Mouse (Mus musculus) inflammation-experienced regulatory T-cells, adult 6 months (primary cell): ENCODE measurements around the gene Mcidas. TPM values are rescaled to one million over a fixed set of nuclear protein-coding genes. Genes with fewer than 3 reads are reported as not detected.

Experiments
- ATAC-seq: one replicate; pipeline ENCODE4 v1.8.0; 2017
- polyA plus RNA-seq, 3 experiments: library from polyadenylated mRNA; unstranded; fragments of 100-300 nt; shearing (Covaris generic); gene quantifications; one replicate each; pipeline ENCODE4 v1.2.1; 2017

Gene Mcidas
- polyA plus RNA-seq, result not detected

DNA sequence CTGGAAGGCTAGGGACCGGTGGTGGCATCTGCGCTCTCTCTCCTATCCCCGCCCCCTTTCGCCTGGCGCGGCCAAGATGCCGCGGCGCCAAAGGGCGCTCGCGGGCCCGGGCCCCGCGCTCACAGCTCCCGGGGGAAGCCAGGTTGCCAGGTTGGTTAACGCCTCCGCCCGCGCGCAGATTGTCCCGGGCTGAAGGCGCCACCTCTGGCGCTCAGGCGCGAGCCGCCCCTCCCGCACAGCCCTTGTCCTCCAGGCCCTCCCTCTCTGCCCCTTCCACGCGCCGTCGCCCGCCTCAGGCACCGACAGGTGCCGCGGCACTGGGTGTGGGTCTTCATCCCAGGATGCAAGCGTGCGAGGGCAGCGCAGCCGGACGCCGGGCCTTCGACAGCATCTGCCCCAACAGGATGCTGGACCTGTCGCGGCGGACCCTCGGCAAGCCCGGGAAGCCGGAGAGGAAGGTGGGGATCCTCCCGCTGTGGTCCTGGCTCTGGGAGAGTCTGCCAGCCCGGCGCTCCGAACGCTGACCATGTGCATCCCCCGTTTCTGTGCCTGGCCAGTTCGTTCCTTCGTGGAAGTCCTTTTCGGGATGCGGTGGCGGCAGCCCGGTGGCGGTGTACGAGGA lies at the start of gene Mcidas:
TSS of gene Mcidas (plus strand) at position 315 of the 622 bp plus-strand sequence.
- peak; percentile 24 for ATAC-seq

- ATAC-seq, result no peak
These were observed 48.3 kb upstream of the Mcidas start for GRCm38 (mm10) chr13:112945312-112945711.

DNA sequence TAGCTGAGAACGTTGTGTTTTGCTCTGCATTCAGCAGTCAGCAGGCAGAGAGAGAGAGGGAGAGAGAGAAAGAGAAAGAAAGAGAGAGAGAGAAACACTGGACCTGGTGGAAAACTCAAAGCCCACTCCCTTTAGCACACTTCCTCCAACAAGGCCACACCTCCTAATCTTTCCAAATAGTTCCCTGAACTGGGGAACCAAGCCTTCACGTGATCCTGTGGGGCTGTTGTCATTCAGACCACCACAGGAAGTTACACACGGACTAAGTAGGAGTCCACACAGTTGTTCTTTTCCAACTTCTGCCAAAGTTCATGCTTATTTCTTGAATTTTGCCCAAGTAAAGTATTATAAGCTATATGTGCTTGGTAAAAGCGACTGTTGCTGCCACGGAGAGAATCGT lies 47.7 kb upstream of the Mcidas start:
- no peak for ATAC-seq

GRCm38 (mm10) chr13:112954067-112954466 lies 39.6 kb upstream of the Mcidas start:
- ATAC-seq, result no peak

- no peak for ATAC-seq
These were observed 30.6 kb upstream of the Mcidas start for GRCm38 (mm10) chr13:112963081-112963480.

DNA sequence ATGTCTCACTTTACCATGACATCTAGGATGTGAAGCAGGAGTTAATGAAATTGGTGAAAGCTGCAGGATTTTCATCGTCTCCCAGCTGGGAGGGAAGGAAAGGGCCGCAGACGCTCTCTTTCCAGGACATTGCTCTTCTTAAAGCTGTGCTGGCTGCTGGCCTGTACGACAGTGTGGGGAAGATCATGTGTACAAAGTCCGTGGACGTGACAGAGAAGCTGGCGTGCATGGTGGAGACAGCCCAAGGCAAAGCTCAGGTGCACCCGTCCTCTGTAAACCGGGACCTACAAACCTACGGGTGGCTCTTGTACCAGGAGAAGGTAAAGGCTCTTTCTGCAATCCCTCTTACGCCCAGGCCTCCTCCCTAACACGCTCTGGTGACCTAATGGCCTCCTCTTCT lies 29.2 kb upstream of the Mcidas start:
- no peak for ATAC-seq

- no peak for ATAC-seq
These were observed 26.4 kb upstream of the Mcidas start for GRCm38 (mm10) chr13:112967267-112967666.

DNA sequence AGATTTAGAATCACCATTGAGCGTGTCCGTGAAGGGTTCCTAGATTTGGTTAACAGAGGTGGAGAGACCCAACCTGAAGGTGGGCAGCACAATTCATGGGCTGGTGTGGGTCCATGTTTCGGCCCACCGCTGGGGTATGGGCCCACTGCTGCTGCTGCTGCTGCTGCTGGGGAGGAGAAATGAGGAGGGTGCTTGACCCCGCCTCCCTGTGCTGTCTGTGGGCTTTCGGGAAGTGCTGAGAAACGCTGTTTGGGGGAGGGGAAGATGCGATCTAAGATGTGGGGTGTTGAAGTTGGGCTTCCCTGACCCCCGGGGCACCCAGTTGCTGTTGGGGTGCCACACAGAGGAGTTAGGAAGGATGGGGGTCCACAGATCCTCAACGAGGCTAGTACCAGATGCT lies 16.9 kb upstream of the Mcidas start:
- no peak for ATAC-seq

DNA sequence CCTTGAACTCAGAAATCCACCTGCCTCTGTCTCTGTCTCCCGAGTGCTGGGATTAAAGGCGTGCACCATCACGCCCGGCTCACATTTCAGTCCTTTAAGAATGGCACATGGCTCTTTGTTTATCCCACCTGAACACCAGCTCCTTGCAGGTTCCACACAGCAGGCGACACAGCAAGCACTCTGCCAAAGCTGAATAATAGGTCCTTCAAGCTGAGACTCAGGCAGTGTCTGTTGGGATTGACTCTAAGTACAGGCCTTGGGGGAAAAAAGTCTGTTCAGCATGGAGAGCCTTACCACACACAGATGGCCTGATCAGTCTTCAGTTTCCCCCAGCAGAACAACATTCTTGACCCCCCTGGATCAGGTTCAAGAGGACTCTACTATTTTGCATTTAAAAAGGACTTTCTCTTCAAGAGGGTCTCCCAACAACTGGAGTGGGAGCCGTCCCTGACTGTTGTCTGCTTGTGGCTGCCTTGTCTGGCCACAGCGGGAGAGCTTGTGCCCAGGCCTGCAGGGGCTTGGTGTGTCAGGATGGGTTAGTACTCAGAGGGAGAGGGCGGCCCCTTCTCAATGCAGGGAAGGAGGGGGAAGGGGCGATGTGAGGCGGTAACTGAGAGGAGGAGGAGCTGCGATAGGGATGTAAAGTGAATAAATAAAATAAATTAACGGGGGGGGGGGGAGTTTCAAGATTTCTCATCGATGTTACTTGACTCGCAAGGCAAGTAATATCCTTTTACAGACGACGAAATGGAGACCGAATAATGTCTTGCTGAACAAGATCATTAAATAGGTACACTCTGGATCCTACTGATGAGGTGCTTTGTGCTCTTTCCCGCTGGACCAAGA lies 7.8 kb upstream of the Mcidas start:
- no peak for ATAC-seq

- no peak for ATAC-seq
These were observed 7.1 kb upstream of the Mcidas start for GRCm38 (mm10) chr13:112986451-112986950.

DNA sequence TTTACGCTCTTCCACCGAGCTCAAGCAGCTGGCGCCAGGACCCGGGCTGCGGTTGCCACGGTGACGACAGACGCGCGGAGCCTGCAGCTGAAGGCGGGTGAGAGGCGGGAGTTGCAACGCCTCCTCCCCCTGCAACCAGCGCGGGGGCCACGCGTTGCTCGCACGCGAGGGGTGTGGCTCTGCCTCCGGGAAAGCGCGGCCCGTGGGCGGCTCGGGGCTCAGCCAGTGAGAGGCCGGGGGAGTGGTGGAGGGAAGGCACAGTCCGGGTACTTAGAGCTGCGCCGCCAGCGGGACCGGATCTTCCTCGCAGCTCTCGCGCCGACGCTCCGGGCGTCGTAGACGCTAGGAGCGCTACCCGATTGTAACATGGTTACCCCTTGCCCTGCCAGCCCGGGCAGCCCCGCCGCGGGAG lies 6.1 kb upstream of the Mcidas start, which contains the start of gene Ccno:
TSS of gene Ccno (plus strand) at position 271 of the 412 bp plus-strand sequence.
- peak; percentile 95 for ATAC-seq

- peak; percentile 3 for ATAC-seq
These were observed 5.7 kb upstream of the Mcidas start for GRCm38 (mm10) chr13:112987991-112988390.

DNA sequence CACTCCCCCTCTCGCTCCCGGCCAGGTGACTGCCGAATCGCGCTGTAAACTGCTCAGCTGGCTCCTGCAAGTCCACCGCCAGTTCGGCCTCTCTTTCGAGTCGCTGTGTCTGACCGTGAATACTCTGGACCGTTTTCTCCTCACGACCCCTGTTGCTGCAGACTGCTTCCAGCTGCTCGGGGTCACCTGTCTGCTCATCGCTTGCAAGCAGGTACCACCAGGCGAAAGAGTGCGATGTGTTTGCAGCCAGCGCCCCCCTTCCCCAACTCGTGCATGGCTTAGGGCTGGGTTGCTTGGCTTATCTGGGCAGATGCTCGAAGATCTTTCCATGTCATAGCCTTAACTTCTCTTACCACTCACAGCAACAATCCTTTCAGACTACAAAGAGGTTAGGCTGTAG lies 4.8 kb upstream of the Mcidas start:
- ATAC-seq, result no peak

GRCm38 (mm10) chr13:112989541-112989940 lies 4.1 kb upstream of the Mcidas start:
- ATAC-seq, result no peak

GRCm38 (mm10) chr13:112990346-112990745 lies 3.3 kb upstream of the Mcidas start:
- ATAC-seq, result no peak

- ATAC-seq, result peak; percentile 86
These were observed 546 bp downstream of the Mcidas start for GRCm38 (mm10) chr13:112994191-112994590.

DNA sequence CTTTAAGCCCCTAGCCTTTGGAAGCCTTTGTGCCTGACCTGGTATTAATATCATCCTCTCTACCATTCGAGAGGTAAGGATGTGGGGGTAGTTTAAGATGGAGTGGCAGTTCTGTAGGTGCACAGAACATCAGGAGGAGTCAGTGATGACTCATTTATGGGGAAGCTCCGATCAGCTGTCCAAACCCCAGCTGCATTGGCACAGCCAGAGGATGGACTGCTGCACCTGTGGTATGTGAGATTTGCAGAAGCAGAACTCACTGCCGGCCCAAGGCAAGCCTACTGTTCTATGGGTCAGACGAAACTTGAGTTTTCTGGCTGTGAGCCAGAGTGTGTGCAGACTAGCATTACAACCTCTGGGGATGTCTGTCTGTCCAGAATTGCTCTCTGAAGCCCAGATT lies 2.8 kb downstream of the Mcidas start:
- no peak for ATAC-seq

DNA sequence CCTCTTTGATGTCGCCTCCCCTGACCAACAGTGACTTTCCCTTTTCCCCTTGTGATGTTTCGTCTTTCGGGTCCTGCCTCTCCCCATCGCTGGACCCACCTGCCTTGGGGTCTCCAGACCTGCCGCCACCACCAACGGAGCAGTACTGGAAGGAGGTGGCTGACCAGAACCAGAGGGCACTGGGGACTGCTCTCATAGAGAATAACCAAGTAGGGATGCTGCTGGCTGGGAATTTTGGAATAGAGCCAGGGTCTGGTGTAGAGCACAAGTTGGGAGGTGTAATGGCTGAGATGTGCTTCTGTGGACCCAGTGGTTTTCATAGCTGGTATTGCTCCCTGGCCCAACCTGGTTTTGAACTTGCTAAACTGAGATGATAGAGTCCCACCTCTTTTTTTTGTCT lies 3.7 kb downstream of the Mcidas start:
- no peak for ATAC-seq

DNA sequence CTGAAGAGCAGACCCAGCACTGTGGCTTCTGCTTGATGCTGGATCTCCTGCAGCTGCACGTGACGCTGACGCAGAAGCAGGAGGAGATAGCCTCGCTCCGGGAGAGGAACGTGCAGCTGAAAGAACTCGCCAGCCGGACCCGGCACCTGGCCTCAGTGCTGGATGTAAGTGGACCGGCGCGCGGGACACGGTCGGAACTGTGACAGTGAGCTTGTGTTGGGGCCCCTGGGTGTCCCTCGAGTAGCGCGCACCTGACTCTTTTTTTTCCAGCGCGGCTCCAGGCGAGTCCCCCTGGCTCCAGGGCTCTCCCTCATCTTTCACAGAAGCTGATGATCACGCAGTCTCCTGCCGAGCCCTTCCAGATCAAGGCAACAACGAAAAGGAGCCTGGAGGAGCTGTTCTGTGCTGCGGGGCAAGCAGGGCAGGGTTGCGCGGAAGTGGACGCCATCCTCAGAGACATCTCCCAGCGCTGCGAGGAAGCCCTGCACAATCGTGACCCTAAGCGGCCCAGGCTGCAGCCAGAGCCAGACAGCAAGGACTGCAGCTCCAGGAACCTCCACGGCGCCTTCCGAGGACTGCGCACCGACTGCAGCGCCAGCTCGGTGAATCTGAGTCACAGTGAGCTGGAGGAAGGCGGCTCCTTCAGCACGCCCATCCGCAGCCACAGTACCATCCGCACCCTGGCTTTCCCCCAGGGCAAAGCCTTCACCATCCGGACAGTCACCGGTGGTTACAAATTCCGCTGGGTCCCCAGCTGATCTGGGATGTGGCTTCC lies 5.0 kb downstream of the Mcidas start:
- peak; percentile 32 for ATAC-seq

DNA sequence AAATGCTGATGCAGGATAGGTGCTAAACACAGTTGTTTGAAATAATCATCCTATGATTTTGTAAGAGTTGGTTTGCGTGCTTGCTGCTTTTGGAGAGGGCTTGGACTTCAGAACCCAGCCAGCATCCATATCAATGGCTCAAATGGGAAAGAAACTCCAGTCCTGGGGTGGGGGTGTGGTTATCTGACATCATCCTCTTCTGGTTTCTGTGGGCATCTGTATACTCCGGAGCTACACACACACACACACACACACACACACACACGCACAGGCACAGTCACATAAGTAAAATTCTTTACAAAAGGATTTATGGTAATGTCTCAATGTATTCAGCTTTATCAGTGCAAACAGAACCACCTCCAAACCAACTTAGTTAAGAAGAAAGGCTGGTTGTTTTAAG lies 6.4 kb downstream of the Mcidas start:
- no peak for ATAC-seq

DNA sequence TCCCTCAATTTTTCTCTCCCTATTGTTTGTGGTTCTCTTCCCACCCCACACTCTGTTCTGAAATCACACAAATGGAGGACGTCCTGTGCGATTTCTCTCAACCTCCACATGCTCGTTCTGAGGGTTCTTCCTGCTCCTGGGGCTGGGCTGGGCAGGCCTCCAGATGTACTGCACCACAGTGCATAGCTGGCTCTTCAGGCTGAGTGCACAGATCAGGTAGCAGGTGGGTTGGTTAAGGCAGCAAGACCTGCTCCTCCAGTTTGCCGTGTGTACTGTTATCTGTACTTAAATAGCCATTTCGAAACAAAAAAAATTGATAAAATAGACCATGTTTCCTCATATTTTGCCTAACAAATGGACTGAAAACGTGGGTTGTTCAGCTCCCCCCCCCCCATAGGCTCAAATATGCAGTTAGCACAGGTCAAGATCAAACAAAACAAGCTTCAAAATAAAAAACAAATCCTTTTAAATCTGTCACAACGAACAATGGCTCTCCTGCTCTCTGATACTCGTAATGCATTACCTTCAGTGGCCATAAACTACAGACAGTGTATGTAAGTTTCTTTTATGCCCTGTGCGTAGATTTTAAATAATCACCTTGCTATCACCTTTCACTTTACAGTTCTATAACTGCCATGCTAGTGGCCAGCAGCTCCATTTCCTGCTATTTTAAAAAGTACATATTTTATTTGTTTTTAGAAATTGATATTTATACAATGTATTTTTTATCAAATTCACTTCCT lies 7.1 kb downstream of the Mcidas start:
- no peak for ATAC-seq

- ATAC-seq, result no peak
These were observed 19.0 kb downstream of the Mcidas start for GRCm38 (mm10) chr13:113012683-113013082.
